Mouse (Mus musculus): Measurements from ENCODE around the gene Casd1. TPM values are rescaled to one million over a fixed set of nuclear protein-coding genes. Genes with fewer than 3 reads are reported as not detected.
"Not testable (repeated sequence)": the region's sequence is repeated elsewhere in the genome, so short reads cannot be mapped to it uniquely, and the experiment has no call there.

The Casd1 gene
- polyA plus RNA-seq, 1 experiment from 2014 or later: 40.7 TPM

DNA sequence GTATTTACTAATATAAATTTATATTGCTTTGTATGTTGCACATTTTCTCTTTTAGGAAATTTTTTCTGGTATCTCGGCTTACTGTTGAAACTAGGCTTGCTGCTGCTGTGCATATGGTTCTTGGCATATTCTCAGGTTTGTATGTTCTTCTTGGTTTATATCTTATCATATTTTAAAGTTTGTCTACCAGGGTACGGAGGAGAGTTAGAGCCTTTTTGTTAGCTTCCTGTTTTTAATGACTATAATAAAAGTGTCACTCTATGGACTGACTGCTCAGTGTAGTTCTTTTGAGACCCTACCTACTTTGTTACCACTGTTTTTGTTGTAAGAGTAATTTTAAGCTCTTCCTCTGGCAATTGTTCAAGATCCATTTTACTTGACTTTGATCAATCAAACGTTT, 30.8 kb downstream of the Casd1 start:
- no peak overlapping the region for H3K4me3 ChIP-seq
- no peak overlapping the region for H3K27ac ChIP-seq
- H3K36me3 ChIP-seq: no peaks in the 10 kb centered on the region
- H3K4me1 ChIP-seq: no peaks in the 10 kb centered on the region
- H3K4me2 ChIP-seq (replicated peaks): no peak overlapping the region
- no peak for ATAC-seq (ENCODE audit: low FRiP score, low read depth)
- H3K9me3 ChIP-seq: no peaks in the 10 kb centered on the region
- 51% methylated on average over 3 of the region's 3 CpGs for WGBS
- H3K27me3 ChIP-seq (replicated peaks): no peaks in the 10 kb centered on the region
- H3K9ac ChIP-seq: no peak overlapping the region

DNA sequence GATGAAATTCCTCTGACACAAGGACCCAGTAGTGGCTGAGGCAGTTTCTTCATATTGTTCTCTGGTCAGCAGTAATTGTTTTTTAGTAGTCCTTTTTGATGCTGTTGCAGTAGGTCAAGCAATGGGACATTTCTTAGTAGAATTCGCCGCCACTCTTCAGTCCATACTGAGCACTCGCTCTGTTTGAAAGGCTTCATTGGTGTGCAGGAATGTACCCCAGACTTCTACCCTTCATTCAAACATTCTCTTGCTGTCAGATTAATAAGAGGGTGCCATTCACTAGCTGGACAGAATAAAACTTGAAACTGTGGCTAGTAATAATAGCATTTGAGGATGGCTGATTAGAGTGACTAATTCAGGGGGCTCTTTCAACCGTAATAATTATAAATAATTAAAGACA, 32.5 kb downstream of the Casd1 start:
- Histone ChIP-seq H3K36me3 (peaks cover 4% of the 10 kb centered on the region; the same call in 1 of the 2 replicates), H3K4me1 (no peaks in the 10 kb centered on the region), H3K27me3 (replicated peaks) (no peaks in the 10 kb centered on the region), H3K27ac (no peak overlapping the region), H3K9me3 (no peaks in the 10 kb centered on the region), H3K4me3 (no peak overlapping the region), H3K4me2 (replicated peaks) (no peak overlapping the region), H3K9ac (no peak overlapping the region)
- no peak for ATAC-seq (ENCODE audit: low FRiP score, low read depth)
- WGBS: 69% methylated on average over 4 of the region's 4 CpGs

DNA sequence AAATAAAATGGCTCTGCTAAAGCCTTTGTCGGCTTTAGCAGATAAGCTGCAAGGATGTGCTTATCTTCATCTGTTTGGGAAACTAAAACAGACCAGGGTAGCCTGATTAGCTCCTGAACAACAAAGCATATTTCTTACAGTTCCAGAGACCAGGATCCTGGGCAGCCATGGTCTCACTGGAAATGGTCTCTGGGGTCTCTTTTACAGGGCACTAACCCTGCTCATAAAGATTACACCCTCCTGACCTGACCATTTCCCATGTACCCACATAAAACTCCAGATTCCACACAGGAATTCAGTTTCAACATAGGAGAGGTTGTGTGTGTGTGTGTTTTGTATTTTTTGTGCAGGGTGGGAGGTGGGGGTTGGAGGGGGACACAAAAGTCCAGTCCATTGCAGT, 34.2 kb downstream of the Casd1 start:
- Histone ChIP-seq H3K4me1 (no peaks in the 10 kb centered on the region), H3K4me3 (no peak overlapping the region), H3K9me3 (no peaks in the 10 kb centered on the region), H3K9ac (no peak overlapping the region), H3K27ac (no peak overlapping the region), H3K4me2 (replicated peaks) (no peak overlapping the region), H3K36me3 (peaks cover 4% of the 10 kb centered on the region), H3K27me3 (replicated peaks) (no peaks in the 10 kb centered on the region)
- WGBS: 61% methylated on average over 1 of the region's 1 CpGs
- no peak for ATAC-seq (ENCODE audit: low FRiP score, low read depth)

DNA sequence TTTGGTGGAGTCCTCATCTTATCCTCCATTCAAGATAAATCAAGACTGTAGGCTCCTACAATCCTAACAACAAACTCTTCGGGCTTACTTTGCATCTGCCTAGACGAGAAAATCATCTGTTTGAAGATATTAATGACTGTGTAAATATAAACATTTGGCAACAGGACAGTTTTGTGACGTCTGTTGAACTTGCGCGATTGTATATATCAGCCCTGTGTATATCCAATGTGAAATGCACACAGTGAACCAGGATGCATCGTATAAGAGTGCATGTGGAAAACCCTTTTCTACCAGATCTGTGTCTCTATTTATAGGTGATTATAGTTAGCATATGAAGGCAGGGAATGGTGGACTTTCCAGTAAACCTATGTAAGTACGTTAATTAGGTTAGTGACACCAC, 41.4 kb downstream of the Casd1 start:
- Histone ChIP-seq H3K4me1 (no peaks in the 10 kb centered on the region), H3K27ac (no peak overlapping the region), H3K4me3 (no peak overlapping the region), H3K36me3 (peaks cover 11% of the 10 kb centered on the region), H3K27me3 (replicated peaks) (no peaks in the 10 kb centered on the region), H3K9ac (no peak overlapping the region), H3K9me3 (no peaks in the 10 kb centered on the region), H3K4me2 (replicated peaks) (no peak overlapping the region)
- ATAC-seq (ENCODE audit: low FRiP score, low read depth): no peak
- 92% methylated on average over 7 of the region's 7 CpGs for WGBS

DNA sequence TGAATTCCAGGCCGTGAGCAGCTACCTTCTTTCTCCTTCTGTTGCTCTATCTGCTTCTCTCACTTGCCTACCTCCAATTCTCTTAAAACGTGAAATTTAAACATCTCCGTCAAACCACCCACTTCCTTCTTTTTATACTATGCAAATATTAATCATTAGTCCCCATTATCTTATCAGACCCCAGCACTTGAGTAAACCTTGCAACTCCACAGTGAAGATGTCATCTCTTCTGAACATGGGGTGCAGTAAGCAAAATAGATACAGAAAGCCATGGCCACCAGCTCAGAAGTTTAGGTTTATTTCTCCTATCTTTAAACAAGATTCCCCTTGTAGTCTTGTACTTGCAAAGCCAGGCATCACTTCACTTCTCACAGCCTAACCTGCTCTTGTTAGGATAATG, 46.7 kb downstream of the Casd1 start:
- no peak for ATAC-seq (ENCODE audit: low FRiP score, low read depth)
- no peaks in the 10 kb centered on the region for H3K9me3 ChIP-seq
- WGBS: 88% methylated on average over 3 of the region's 3 CpGs
- no peak overlapping the region for H3K27ac ChIP-seq
- no peaks in the 10 kb centered on the region for H3K36me3 ChIP-seq
- no peaks in the 10 kb centered on the region for H3K27me3 ChIP-seq (replicated peaks)
- no peak overlapping the region for H3K4me3 ChIP-seq
- H3K9ac ChIP-seq: no peak overlapping the region
- no peak overlapping the region for H3K4me2 ChIP-seq (replicated peaks)
- H3K4me1 ChIP-seq: no peaks in the 10 kb centered on the region

DNA sequence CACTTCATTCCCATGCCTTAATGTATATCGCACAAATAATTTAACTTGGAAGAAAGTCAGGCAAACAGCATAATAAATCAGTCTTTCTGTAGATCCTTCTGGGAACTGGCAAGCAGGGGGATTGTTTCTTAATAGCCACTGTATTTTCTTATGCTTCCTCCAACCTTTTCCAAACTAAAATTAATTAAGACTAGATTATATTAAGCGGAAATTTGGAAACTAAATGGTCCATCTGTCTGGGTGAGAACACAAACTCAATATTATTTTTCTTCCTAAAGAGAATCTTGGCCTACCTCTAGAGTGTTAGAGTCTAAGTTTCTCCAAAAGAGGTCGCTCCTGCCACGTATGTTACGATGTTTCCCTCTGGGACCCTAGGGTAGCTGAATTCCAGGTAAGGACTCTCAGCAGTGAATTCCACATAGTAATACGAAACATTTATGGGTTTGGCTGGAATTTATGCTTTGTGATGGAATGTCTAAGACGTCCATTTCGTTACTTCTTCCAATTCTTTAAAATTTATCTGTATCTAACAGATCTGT, 52.0 kb downstream of the Casd1 start:
- Histone ChIP-seq H3K9me3 (no peaks in the 10 kb centered on the region), H3K4me2 (replicated peaks) (no peak overlapping the region), H3K27ac (no peak overlapping the region), H3K36me3 (no peaks in the 10 kb centered on the region), H3K4me1 (no peaks in the 10 kb centered on the region), H3K4me3 (no peak overlapping the region), H3K27me3 (replicated peaks) (no peaks in the 10 kb centered on the region), H3K9ac (no peak overlapping the region)
- 84% methylated on average over 8 of the region's 8 CpGs for WGBS
- ATAC-seq (ENCODE audit: low FRiP score, low read depth): no peak

DNA sequence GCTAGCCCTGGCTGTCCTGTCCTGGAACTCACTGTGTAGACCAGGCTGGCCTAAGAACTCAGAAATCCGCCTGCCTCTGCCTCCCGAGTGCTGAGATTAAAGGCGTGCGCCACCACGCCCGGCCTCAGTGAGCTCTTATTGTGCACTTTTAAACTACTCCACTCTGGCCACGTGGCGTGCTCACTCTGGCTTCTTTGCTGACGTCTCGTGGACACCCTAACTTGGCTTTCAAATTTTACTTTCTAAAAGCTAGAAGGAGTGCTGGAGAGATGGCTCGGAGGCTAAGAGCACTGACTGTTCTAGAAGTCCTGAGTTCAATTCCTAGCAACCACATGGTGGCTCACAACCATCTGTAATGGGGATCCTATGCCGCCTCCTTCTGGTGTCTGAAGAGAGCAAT, 53.1 kb downstream of the Casd1 start:
- H3K4me1 ChIP-seq; H3K9ac ChIP-seq; H3K4me3 ChIP-seq; H3K36me3 ChIP-seq; H3K4me2 ChIP-seq (replicated peaks); H3K27ac ChIP-seq; ATAC-seq (ENCODE audit: low FRiP score, low read depth); H3K27me3 ChIP-seq (replicated peaks); H3K9me3 ChIP-seq: not testable (repeated sequence)
- 97% methylated on average over 12 of the region's 12 CpGs for WGBS

DNA sequence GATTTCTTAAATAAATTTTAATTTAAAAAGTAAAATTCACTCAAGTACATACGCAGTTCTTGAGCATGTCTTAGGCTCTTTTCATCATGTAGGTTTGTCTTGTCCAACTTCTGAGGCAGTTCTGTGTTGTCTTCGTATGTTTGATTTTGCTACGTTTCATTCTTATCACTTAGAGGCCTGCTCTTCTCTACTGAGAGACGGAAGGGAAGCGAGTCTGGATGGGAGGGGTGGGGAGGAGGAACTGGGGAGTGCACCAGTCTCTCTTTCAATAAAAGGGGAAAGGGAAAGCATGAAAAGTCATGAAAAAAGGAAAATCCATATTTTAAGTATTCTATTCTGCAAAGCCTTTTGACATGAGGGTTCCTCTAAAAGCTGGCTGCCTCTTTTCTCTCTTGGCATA, 54.8 kb downstream of the Casd1 start:
- Histone ChIP-seq H3K27me3 (replicated peaks) (no peaks in the 10 kb centered on the region), H3K27ac (no peak overlapping the region), H3K4me2 (replicated peaks) (no peak overlapping the region), H3K9ac (no peak overlapping the region), H3K4me1 (no peaks in the 10 kb centered on the region), H3K36me3 (no peaks in the 10 kb centered on the region), H3K9me3 (no peaks in the 10 kb centered on the region), H3K4me3 (no peak overlapping the region)
- 84% methylated on average over 5 of the region's 5 CpGs for WGBS
- no peak for ATAC-seq (ENCODE audit: low FRiP score, low read depth)

DNA sequence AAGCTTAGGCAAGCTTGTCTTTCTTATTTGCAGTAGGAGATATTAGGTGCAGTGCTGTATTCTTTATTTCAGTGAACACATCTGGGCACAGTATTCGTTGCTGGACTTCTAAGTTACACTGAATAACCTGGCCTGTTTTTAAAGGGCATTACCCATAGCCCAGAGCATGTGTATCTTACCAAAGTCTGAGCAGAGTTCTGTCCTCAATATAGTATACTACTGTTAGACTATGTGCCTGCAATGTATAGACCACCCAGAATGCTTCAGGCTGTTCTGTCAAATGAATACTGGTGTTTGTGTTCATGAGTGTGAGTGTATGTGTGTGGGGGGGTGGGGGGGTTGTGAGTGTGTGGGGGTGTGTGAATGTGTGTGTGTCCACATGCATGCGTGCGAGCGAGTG, 55.3 kb downstream of the Casd1 start:
- Histone ChIP-seq H3K4me2 (replicated peaks) (no peak overlapping the region), H3K36me3 (no peaks in the 10 kb centered on the region), H3K4me3 (no peak overlapping the region), H3K27me3 (replicated peaks) (no peaks in the 10 kb centered on the region), H3K9ac (no peak overlapping the region), H3K9me3 (no peaks in the 10 kb centered on the region), H3K4me1 (no peaks in the 10 kb centered on the region), H3K27ac (no peak overlapping the region)
- no peak for ATAC-seq (ENCODE audit: low FRiP score, low read depth)
- 94% methylated on average over 4 of the region's 4 CpGs for WGBS

DNA sequence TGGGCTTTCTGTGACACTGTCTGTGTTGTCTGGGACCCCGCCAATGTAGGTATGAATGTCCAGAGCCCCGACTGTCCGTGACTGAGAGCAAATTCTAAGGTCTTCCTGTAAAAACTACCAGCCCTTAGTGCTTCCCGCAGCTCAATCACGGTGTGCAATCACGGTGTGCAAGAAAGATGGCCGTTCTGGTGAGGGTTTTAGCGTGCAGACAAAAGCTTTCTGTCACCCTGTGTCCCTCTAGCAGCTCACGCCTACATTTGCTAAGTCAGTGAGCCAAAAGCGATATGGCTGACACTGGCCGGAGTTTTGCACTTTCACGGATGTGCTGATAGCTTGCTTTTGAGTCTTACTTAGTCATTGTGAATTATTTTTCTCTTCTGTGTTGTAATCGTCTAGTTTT, 58.2 kb downstream of the Casd1 start:
- Histone ChIP-seq H3K36me3 (no peaks in the 10 kb centered on the region), H3K4me2 (replicated peaks) (no peak overlapping the region), H3K4me1 (no peaks in the 10 kb centered on the region), H3K27me3 (replicated peaks) (no peaks in the 10 kb centered on the region), H3K4me3 (no peak overlapping the region), H3K9me3 (no peaks in the 10 kb centered on the region), H3K9ac (no peak overlapping the region), H3K27ac (no peak overlapping the region)
- ATAC-seq (ENCODE audit: low FRiP score, low read depth): no peak
- 83% methylated on average over 13 of the region's 13 CpGs for WGBS

DNA sequence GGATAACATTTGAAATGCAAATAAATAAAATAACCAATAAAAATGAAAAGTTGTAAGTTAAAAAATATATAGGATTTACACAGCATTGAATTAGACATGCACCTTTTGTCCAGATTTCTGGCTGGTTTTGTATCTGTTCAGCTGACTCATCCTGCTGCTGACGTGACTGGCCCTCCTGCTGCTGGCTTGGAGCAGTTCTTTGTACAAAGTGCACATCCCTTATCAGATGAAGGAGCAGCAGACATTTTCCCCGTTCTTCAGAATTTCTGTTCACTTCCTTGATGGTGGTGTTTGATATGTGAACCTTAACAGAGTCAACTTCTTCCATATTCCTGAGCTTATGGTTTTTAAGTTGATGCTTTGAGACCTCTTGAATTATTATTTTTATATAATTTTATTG, 62.9 kb downstream of the Casd1 start:
- Histone ChIP-seq H3K27ac (no peak overlapping the region), H3K36me3 (no peaks in the 10 kb centered on the region), H3K4me2 (replicated peaks) (no peak overlapping the region), H3K4me1 (no peaks in the 10 kb centered on the region), H3K9ac (no peak overlapping the region), H3K4me3 (no peak overlapping the region), H3K27me3 (replicated peaks) (no peaks in the 10 kb centered on the region), H3K9me3 (no peaks in the 10 kb centered on the region)
- ATAC-seq (ENCODE audit: low FRiP score, low read depth): no peak
- 77% methylated on average over 2 of the region's 2 CpGs for WGBS

DNA sequence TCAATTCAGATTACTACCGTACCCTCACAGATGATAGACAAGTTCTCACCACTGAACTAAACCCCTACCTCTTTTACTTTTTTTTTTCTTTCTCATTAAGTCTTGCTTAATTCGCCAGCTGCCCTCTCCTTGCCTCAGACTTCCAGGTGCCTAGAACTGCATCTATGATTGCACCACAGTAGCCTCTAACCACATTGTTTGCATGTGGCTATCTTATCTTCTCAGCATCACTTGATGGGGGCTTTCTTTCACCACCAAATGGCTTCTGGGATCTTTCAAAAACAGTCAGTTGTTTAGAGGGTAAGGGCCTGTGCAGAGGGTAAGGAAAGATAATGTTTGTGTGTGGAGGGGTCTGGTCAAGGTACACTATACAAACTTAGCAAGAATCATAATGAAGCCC, 63.7 kb downstream of the Casd1 start:
- Histone ChIP-seq H3K4me1 (no peaks in the 10 kb centered on the region), H3K4me2 (replicated peaks) (no peak overlapping the region), H3K27ac (no peak overlapping the region), H3K27me3 (replicated peaks) (no peaks in the 10 kb centered on the region), H3K9ac (no peak overlapping the region), H3K36me3 (no peaks in the 10 kb centered on the region), H3K9me3 (no peaks in the 10 kb centered on the region), H3K4me3 (no peak overlapping the region)
- 80% methylated on average over 2 of the region's 2 CpGs for WGBS
- no peak for ATAC-seq (ENCODE audit: low FRiP score, low read depth)

DNA sequence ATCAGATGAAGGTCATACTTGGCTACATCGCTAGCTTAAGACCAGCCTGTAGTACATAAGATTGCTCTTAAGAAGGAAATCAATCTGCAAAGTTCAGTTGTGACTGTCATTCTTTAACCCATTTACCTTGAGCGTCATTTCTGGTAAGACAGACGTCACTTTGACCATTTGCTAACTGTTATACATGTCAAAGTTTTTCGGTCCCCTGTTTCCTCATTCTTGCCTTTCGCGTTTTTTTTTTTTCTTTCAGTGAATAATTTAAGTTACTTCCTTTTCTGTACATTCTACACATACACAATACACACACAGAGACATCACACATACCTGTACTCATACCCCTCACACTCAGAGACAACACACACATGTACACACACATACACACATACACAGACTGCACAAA, 64.5 kb downstream of the Casd1 start:
- H3K27ac ChIP-seq: no peak overlapping the region
- no peaks in the 10 kb centered on the region for H3K4me1 ChIP-seq
- no peak overlapping the region for H3K4me3 ChIP-seq
- WGBS: 96% methylated on average over 6 of the region's 6 CpGs
- H3K9ac ChIP-seq: no peak overlapping the region
- H3K36me3 ChIP-seq: no peaks in the 10 kb centered on the region
- H3K27me3 ChIP-seq (replicated peaks): no peaks in the 10 kb centered on the region
- H3K4me2 ChIP-seq (replicated peaks): no peak overlapping the region
- H3K9me3 ChIP-seq: no peaks in the 10 kb centered on the region
- no peak for ATAC-seq (ENCODE audit: low FRiP score, low read depth)

Measured in neural tube, embryonic 12.5 days (tissue).